Mouse (Mus musculus) kidney, postnatal 0 days (tissue): Measurements from ENCODE around the gene Ly6g6c. TPM values are rescaled to one million over a fixed set of nuclear protein-coding genes. Genes with fewer than 3 reads are reported as not detected.

Source experiments
- ATAC-seq: fragments of 200-750 bp; cut with Nextera tagmentation; replicated peaks from 2 replicates; pipeline ENCODE4 v1.8.0; 2017; ENCODE audit warnings: low read depth, moderate number of reproducible peaks, moderate TSS enrichment, moderate library complexity; ENCODE audit not compliant: low FRiP score
- DNase-seq: peaks from one replicate; pipeline ENCODE4 v3.0.0-alpha.2; 2016; ENCODE audit warnings: low spot score
- H3K27ac ChIP-seq: fragments of 300-500 bp; sonication (generic); 2 replicates; pipeline ENCODE4 v1.5.1; 2014; ENCODE audit warnings: mild to moderate bottlenecking
- H3K27me3 ChIP-seq: fragments of 300-500 bp; sonication (generic); 2 replicates; pipeline ENCODE4 v1.6.1; 2014; ENCODE audit warnings: low read length, mixed read lengths; ENCODE audit not compliant: insufficient read depth
- H3K36me3 ChIP-seq: fragments of 300-500 bp; sonication (generic); 2 replicates; pipeline ENCODE4 v1.6.1; 2014; ENCODE audit warnings: low read length, mixed read lengths; ENCODE audit not compliant: insufficient read depth
- H3K4me1 ChIP-seq: fragments of 300-500 bp; sonication (generic); replicated peaks from 2 replicates; pipeline ENCODE4 v1.6.1; 2014; ENCODE audit warnings: antibody characterized with exemption, low read length, mixed read lengths; ENCODE audit not compliant: insufficient read depth
- H3K4me2 ChIP-seq: fragments of 300-500 bp; sonication (generic); 2 replicates; pipeline ENCODE4 v1.6.1; 2014; ENCODE audit warnings: mild to moderate bottlenecking, low read length, moderate library complexity, mixed read lengths
- H3K4me3 ChIP-seq: fragments of 300-500 bp; sonication (generic); replicated peaks from 2 replicates; pipeline ENCODE4 v1.5.1; 2014; ENCODE audit warnings: low read depth, low read length
- H3K9ac ChIP-seq: fragments of 300-500 bp; sonication (generic); 2 replicates; pipeline ENCODE4 v1.6.1; 2014; ENCODE audit warnings: low read depth, low read length
- H3K9me3 ChIP-seq: fragments of 300-500 bp; sonication (generic); replicated peaks from 2 replicates; pipeline ENCODE4 v1.6.1; 2016; ENCODE audit warnings: low read length, inconsistent platforms, mixed read lengths
- CTCF ChIP-seq: IDR thresholded peaks from 2 replicates; pipeline ENCODE4 v1.5.1; 2016; ENCODE audit warnings: antibody characterized with exemption, low read depth, mild to moderate bottlenecking, moderate library complexity
- WGBS: fragments of 180-500 bp; shearing (Covaris S2); extraction: QIAGEN DNeasy Blood & Tissue Kit; methylation state at CpG from one replicate; pipeline ENCODE4 v1.1.7; 2014; 5-methylcytosine and 5-hydroxymethylcytosine counted together
- polyA plus RNA-seq: library from polyadenylated mRNA; unstranded; fragments of >200 nt; fragmentation: Nextera tagmentation; extraction: Ambion mirVana; gene quantifications from 2 replicates; pipeline ENCODE4 v1.2.1, GENCODE M21; 2015

Gene Ly6g6c
- polyA plus RNA-seq, 1 experiment from 2014 or later = not detected

GRCm38 (mm10) chr17:35060737-35061297, 4.4 kb upstream of the Ly6g6c start:
- peaks cover 23% of the 10 kb centered on the region; the same call in 1 of the 2 replicates for H3K36me3 ChIP-seq
- DNase-seq = peak; percentile 32

GRCm38 (mm10) chr17:35061299-35061698, 3.9 kb upstream of the Ly6g6c start:
- 70% methylated on average over 8 of the region's 8 CpGs for WGBS
- TF ChIP-seq CTCF = no peak
- DNase-seq = no peak
- ATAC-seq = no peak
- Histone ChIP-seq H3K4me1 (peaks cover 18% of the 10 kb centered on the region), H3K27ac (no peak overlapping the region), H3K27me3 (no peaks in the 10 kb centered on the region), H3K4me3 (no peak overlapping the region), H3K4me2 (no peak overlapping the region), H3K36me3 (peaks cover 18% of the 10 kb centered on the region; the same call in 1 of the 2 replicates), H3K9ac (no peak overlapping the region), H3K9me3 (no peaks in the 10 kb centered on the region)

More at GRCm38 (mm10) chr17:35060737-35061297, 4.4 kb upstream of the Ly6g6c start:
- Histone ChIP-seq H3K4me1 (peaks cover 18% of the 10 kb centered on the region), H3K4me3 (peak overlapping the region; percentile 77; the same call in 1 of the 2 replicates), H3K4me2 (peak overlapping the region; percentile 94), H3K27me3 (no peaks in the 10 kb centered on the region), H3K27ac (no peak overlapping the region), H3K9ac (peak overlapping the region; percentile 77; the same call in 1 of the 2 replicates), H3K9me3 (no peaks in the 10 kb centered on the region)
- TF ChIP-seq CTCF = no peak
- WGBS = 51% methylated on average over 22 of the region's 22 CpGs
- no peak for ATAC-seq

GRCm38 (mm10) chr17:35063466-35063865, 1.7 kb upstream of the Ly6g6c start:
- H3K36me3 ChIP-seq = peaks cover 6% of the 10 kb centered on the region; the same call in 1 of the 2 replicates
- H3K27ac ChIP-seq = no peak overlapping the region
- no peaks in the 10 kb centered on the region for H3K27me3 ChIP-seq
- no peak overlapping the region for H3K9ac ChIP-seq
- no peaks in the 10 kb centered on the region for H3K9me3 ChIP-seq
- no peak for DNase-seq
- H3K4me3 ChIP-seq = no peak overlapping the region
- ATAC-seq = no peak
- WGBS = 86% methylated on average over 3 of the region's 3 CpGs
- peaks cover 18% of the 10 kb centered on the region for H3K4me1 ChIP-seq
- TF ChIP-seq CTCF = no peak
- H3K4me2 ChIP-seq = no peak overlapping the region

- 30% methylated on average over 10 of the region's 10 CpGs for WGBS
- Histone ChIP-seq H3K27ac (peak overlapping the region; percentile 79), H3K27me3 (no peaks in the 10 kb centered on the region), H3K36me3 (peaks cover 6% of the 10 kb centered on the region; the same call in 1 of the 2 replicates), H3K9ac (peak overlapping the region; percentile 53; the same call in 1 of the 2 replicates), H3K4me3 (peak overlapping the region; percentile 36), H3K4me1 (peaks cover 18% of the 10 kb centered on the region), H3K9me3 (no peaks in the 10 kb centered on the region), H3K4me2 (peak overlapping the region; percentile 64)
- DNase-seq (peak; percentile 29), ATAC-seq (no peak; the same call in 1 of the 2 replicates)
- TF ChIP-seq CTCF = no peak
Measured at GRCm38 (mm10) chr17:35064378-35064877, 760 bp upstream of the Ly6g6c start.

GRCm38 (mm10) chr17:35066084-35066483, 896 bp downstream of the Ly6g6c start, which contains the start of gene Mpig6b:
Mpig6b (minus strand) TSS chr17:35066184.
- H3K9ac ChIP-seq = peak within 1 kb of the TSS; percentile 53
- ATAC-seq (no peak), DNase-seq (no peak)
- H3K27ac ChIP-seq = peak within 1 kb of the TSS; percentile 79; the same call in 1 of the 2 replicates
- no peak for TF ChIP-seq CTCF
- no peaks in the 10 kb centered on the region for H3K9me3 ChIP-seq
- H3K36me3 ChIP-seq = peaks cover 6% of the 10 kb centered on the region; the same call in 1 of the 2 replicates
- peaks cover 10% of the 10 kb centered on the region; the same call in 1 of the 2 replicates for H3K4me1 ChIP-seq
- peak within 1 kb of the TSS; percentile 36 for H3K4me3 ChIP-seq
- peak within 1 kb of the TSS; percentile 64 for H3K4me2 ChIP-seq
- H3K27me3 ChIP-seq = no peaks in the 10 kb centered on the region
- WGBS = 58% methylated on average over 10 of the region's 10 CpGs

GRCm38 (mm10) chr17:35068213-35068914, 3.2 kb downstream of the Ly6g6c start:
- Histone ChIP-seq H3K4me3 (no peak overlapping the region), H3K4me1 (peaks cover 10% of the 10 kb centered on the region; the same call in 1 of the 2 replicates), H3K9me3 (no peaks in the 10 kb centered on the region), H3K27ac (no peak overlapping the region), H3K27me3 (no peaks in the 10 kb centered on the region), H3K36me3 (no peaks in the 10 kb centered on the region), H3K9ac (no peak overlapping the region), H3K4me2 (no peak overlapping the region)
- DNase-seq (no peak), ATAC-seq (no peak)
- WGBS = 76% methylated on average over 17 of the region's 17 CpGs
- no peak for TF ChIP-seq CTCF
